Mouse (Mus musculus): ENCODE data around the gene Polr2g. TPM values are rescaled to one million over a fixed set of nuclear protein-coding genes. Genes with fewer than 3 reads are reported as not detected.
A peak's percentile ranks its signal among the peaks of the same experiment; 100 is the strongest.

The Polr2g gene
- polyA plus RNA-seq, 1 experiment = 93.9 TPM

GRCm38 (mm10) chr19:8789171-8789570 lies 9.2 kb downstream of the Polr2g start:
- H3K4me1 ChIP-seq (ENCODE audit: control insufficient read depth, insufficient read depth, low read length) = no peaks in the 10 kb centered on the region; the same call in 1 of the 2 replicates
- H3K27ac ChIP-seq (ENCODE audit: insufficient read depth, low read length) = no peak overlapping the region
- no peak overlapping the region for H3K4me3 ChIP-seq (ENCODE audit: insufficient read depth, low read length)
- TF ChIP-seq CTCF (IDR thresholded peaks at IDR 0.05; ENCODE audit: borderline replicate concordance, insufficient read depth, low read length) (no peak), POLR2A (IDR thresholded peaks at IDR 0.05; ENCODE audit: low read depth, low read length) (no peak)

GRCm38 (mm10) chr19:8788521-8788920 lies 9.9 kb downstream of the Polr2g start:
- no peak for TF ChIP-seq CTCF (IDR thresholded peaks at IDR 0.05; ENCODE audit: borderline replicate concordance, insufficient read depth, low read length)
- no peak for TF ChIP-seq POLR2A (IDR thresholded peaks at IDR 0.05; ENCODE audit: low read depth, low read length)
- Histone ChIP-seq H3K4me3 (ENCODE audit: insufficient read depth, low read length) (no peak overlapping the region), H3K27ac (ENCODE audit: insufficient read depth, low read length) (no peak overlapping the region), H3K4me1 (ENCODE audit: control insufficient read depth, insufficient read depth, low read length) (no peaks in the 10 kb centered on the region; the same call in 1 of the 2 replicates)

GRCm38 (mm10) chr19:8786008-8786781 lies 12.2 kb downstream of the Polr2g start, which contains the start of gene Taf6l:
TSS of gene Taf6l (minus strand) at chr19:8786417.
- H3K4me1 ChIP-seq (ENCODE audit: control insufficient read depth, insufficient read depth, low read length) = no peaks in the 10 kb centered on the region; the same call in 1 of the 2 replicates
- TF ChIP-seq CTCF (IDR thresholded peaks at IDR 0.05; ENCODE audit: borderline replicate concordance, insufficient read depth, low read length) (no peak), POLR2A (IDR thresholded peaks at IDR 0.05; ENCODE audit: low read depth, low read length) (peak; percentile 51)
- H3K27ac ChIP-seq (ENCODE audit: insufficient read depth, low read length) = no peak within 1 kb of the TSS
- H3K4me3 ChIP-seq (ENCODE audit: insufficient read depth, low read length) = peak within 1 kb of the TSS; percentile 76

- no peaks in the 10 kb centered on the region for H3K4me1 ChIP-seq (ENCODE audit: control insufficient read depth, insufficient read depth, low read length)
- 0 out of 2 replicates have a peak, but pooled peaks have one; percentile 25 for TF ChIP-seq POLR2A (IDR thresholded peaks at IDR 0.05; ENCODE audit: low read depth, low read length)
- TF ChIP-seq CTCF (IDR thresholded peaks at IDR 0.05; ENCODE audit: borderline replicate concordance, insufficient read depth, low read length) = no peak
- peak overlapping the region; percentile 86 for H3K27ac ChIP-seq (ENCODE audit: insufficient read depth, low read length)
- H3K4me3 ChIP-seq (ENCODE audit: insufficient read depth, low read length) = peak overlapping the region; percentile 72
Observed at GRCm38 (mm10) chr19:8774951-8775421, 23.4 kb downstream of the Polr2g start.

- no peaks in the 10 kb centered on the region for H3K4me1 ChIP-seq (ENCODE audit: control insufficient read depth, insufficient read depth, low read length)
- peak within 1 kb of the TSS; percentile 86 for H3K27ac ChIP-seq (ENCODE audit: insufficient read depth, low read length)
Observed at GRCm38 (mm10) chr19:8774086-8774835, 24.1 kb downstream of the Polr2g start, which contains the start of gene Tmem179b. TSS of gene Tmem179b (minus strand) at chr19:8774467.

GRCm38 (mm10) chr19:8773409-8773808 lies 25.0 kb downstream of the Polr2g start:
- Histone ChIP-seq H3K4me3 (ENCODE audit: insufficient read depth, low read length) (peak overlapping the region; percentile 30), H3K27ac (ENCODE audit: insufficient read depth, low read length) (no peak overlapping the region; the same call in 1 of the 2 replicates), H3K4me1 (ENCODE audit: control insufficient read depth, insufficient read depth, low read length) (no peaks in the 10 kb centered on the region)
- TF ChIP-seq CTCF (IDR thresholded peaks at IDR 0.05; ENCODE audit: borderline replicate concordance, insufficient read depth, low read length) = no peak
- 0 out of 2 replicates have a peak, but pooled peaks have one; percentile 4 for TF ChIP-seq POLR2A (IDR thresholded peaks at IDR 0.05; ENCODE audit: low read depth, low read length)

More at GRCm38 (mm10) chr19:8774086-8774835, 24.1 kb downstream of the Polr2g start, which contains the start of gene Tmem179b:
- TF ChIP-seq POLR2A (IDR thresholded peaks at IDR 0.05; ENCODE audit: low read depth, low read length) (peak; percentile 95), CTCF (IDR thresholded peaks at IDR 0.05; ENCODE audit: borderline replicate concordance, insufficient read depth, low read length) (no peak)
- H3K4me3 ChIP-seq (ENCODE audit: insufficient read depth, low read length) = peak within 1 kb of the TSS; percentile 72

- TF ChIP-seq CTCF (IDR thresholded peaks at IDR 0.05; ENCODE audit: borderline replicate concordance, insufficient read depth, low read length) (no peak), POLR2A (IDR thresholded peaks at IDR 0.05; ENCODE audit: low read depth, low read length) (no peak; the same call in 1 of the 2 replicates)
- Histone ChIP-seq H3K4me3 (ENCODE audit: insufficient read depth, low read length) (no peak overlapping the region), H3K27ac (ENCODE audit: insufficient read depth, low read length) (no peak overlapping the region), H3K4me1 (ENCODE audit: control insufficient read depth, insufficient read depth, low read length) (no peaks in the 10 kb centered on the region)
Observed at GRCm38 (mm10) chr19:8772996-8773395, 25.4 kb downstream of the Polr2g start.

GRCm38 (mm10) chr19:8770567-8771270 lies 27.7 kb downstream of the Polr2g start, which contains the start of gene Tmem223:
TSS of gene Tmem223 (plus strand) at chr19:8770996.
- TF ChIP-seq CTCF (IDR thresholded peaks at IDR 0.05; ENCODE audit: borderline replicate concordance, insufficient read depth, low read length) (no peak), POLR2A (IDR thresholded peaks at IDR 0.05; ENCODE audit: low read depth, low read length) (peak; percentile 85)
- H3K4me1 ChIP-seq (ENCODE audit: control insufficient read depth, insufficient read depth, low read length) = no peaks in the 10 kb centered on the region
- peak within 1 kb of the TSS; percentile 30 for H3K27ac ChIP-seq (ENCODE audit: insufficient read depth, low read length)
- peak within 1 kb of the TSS; percentile 58 for H3K4me3 ChIP-seq (ENCODE audit: insufficient read depth, low read length)

GRCm38 (mm10) chr19:8765562-8765961 lies 32.8 kb downstream of the Polr2g start:
- no peak overlapping the region for H3K27ac ChIP-seq (ENCODE audit: insufficient read depth, low read length)
- no peaks in the 10 kb centered on the region for H3K4me1 ChIP-seq (ENCODE audit: control insufficient read depth, insufficient read depth, low read length)
- no peak for TF ChIP-seq POLR2A (IDR thresholded peaks at IDR 0.05; ENCODE audit: low read depth, low read length)
- TF ChIP-seq CTCF (IDR thresholded peaks at IDR 0.05; ENCODE audit: borderline replicate concordance, insufficient read depth, low read length) = no peak
- no peak overlapping the region for H3K4me3 ChIP-seq (ENCODE audit: insufficient read depth, low read length)
